Mouse (Mus musculus) erythroblast, embryonic 14.5 days (primary cell): ENCODE results near the gene Upb1.

Experiments used
- GATA1 ChIP-seq: IDR thresholded peaks from 2 replicates; pipeline ENCODE4 v1.6.1; 2012; ENCODE audit warnings: low read length, inconsistent platforms, mixed read lengths
- TAL1 ChIP-seq: IDR thresholded peaks from 3 replicates; pipeline ENCODE4 v1.6.1; 2012; ENCODE audit warnings: low read length, inconsistent platforms, mixed read lengths

DNA sequence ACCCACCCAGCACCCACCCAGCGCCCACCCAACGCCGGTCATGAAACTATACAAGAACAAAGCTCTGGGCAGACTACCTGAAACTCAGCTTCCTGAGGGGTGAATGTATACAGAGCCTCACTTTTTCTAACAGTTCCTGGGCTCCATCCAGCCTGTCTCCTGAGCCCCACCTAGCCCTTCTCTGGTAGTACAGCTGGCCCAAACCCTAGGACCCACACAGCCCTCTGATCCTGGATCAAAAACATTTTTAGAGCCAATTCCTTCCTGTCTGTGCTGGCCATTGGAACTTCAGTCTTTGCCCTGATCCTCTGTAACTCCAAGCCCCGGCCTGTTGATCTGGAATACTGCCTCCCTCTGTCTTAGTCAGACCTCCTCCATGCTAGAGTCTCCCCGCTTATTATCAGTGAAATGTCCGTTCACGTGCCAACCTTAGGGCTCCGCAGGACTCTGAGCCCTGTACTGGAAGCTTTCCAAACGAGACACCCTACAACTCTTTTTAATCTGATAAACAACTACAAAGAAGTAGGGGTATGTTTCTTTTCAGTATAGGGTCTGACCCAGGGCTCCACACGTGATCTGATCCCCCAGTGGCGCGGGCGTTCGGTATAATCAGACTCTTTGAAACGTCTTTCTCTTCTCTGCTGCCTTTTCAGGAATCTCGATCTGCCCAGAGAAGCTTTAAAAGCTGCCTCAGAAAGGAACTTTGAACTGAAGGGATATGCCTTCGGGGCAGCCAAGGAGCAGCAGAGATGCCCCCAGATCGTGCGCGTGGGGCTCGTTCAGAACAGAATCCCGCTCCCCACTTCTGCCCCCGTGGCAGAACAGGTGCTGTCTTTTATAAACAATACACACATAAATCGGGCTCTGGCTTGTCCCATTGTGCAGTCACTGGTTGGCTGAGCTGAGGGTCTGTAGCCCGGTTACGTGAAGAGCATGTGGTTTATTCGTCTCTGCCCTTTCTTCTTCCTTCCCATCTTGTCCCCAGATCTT lies 11.5 kb downstream of the Upb1 start:
- TF ChIP-seq GATA1 (no peak), TAL1 (no peak)
